Mouse (Mus musculus): ENCODE measurements around the gene Susd6.
A peak's percentile ranks its signal among the peaks of the same experiment; 100 is the strongest.

DNA sequence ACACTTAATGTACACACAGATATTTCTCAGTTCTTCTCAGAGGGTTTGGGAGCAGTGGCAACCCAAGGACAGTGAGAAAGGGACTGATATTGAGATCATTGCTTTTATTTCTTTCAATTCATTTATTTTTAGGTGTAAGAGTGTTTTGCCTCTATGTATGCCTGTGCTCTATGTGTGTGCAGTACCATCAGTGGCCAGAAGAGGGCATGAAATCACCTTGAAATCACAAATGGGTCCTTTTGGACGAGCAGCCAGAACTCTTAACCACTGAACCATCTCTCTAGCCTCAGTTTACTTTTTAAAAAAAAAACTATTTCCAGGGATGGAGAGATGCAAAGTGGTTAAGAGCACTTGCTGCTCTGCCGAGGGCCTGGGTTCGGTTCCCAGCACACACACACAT, 99.0 kb downstream of the Susd6 start:
- TF ChIP-seq CTCF (IDR thresholded peaks at IDR 0.05; ENCODE audit: low read depth): peak; percentile 59
- no peak for TF ChIP-seq EP300 (IDR thresholded peaks at IDR 0.05; ENCODE audit: low read depth)

All from liver, embryonic 14.5 days (tissue).